Mouse (Mus musculus) testis, adult 2 months (tissue): ENCODE data around the gene Vrtn. TPM values are rescaled to one million over a fixed set of nuclear protein-coding genes. Genes with fewer than 3 reads are reported as not detected.

Experiments
- H3K27ac ChIP-seq: fragments of 200-500 bp; 2 replicates; pipeline ENCODE4 v1.5.1; 2012; ENCODE audit warnings: low read depth, low read length; ENCODE audit not compliant: control insufficient read depth, insufficient read depth
- H3K27me3 ChIP-seq: fragments of 200-500 bp; 2 replicates; pipeline ENCODE4 v1.6.1; 2012; ENCODE audit warnings: mild to moderate bottlenecking, low read length, moderate library complexity; ENCODE audit not compliant: control insufficient read depth, insufficient read depth
- H3K36me3 ChIP-seq: fragments of 200-500 bp; 2 replicates; pipeline ENCODE4 v1.6.1; 2012; ENCODE audit warnings: mild to moderate bottlenecking, low read length; ENCODE audit not compliant: control insufficient read depth, insufficient read depth
- H3K4me1 ChIP-seq: fragments of 200-500 bp; 2 replicates; pipeline ENCODE4 v1.6.1; 2012; ENCODE audit warnings: low read length; ENCODE audit not compliant: control insufficient read depth, insufficient read depth
- H3K4me3 ChIP-seq: fragments of 200-500 bp; 2 replicates; pipeline ENCODE4 v1.5.1; 2012; ENCODE audit warnings: low read depth, mild to moderate bottlenecking, low read length, moderate library complexity, mixed read lengths; ENCODE audit not compliant: control insufficient read depth
- CTCF ChIP-seq: fragments of 200-500 bp; IDR thresholded peaks from 2 replicates; pipeline ENCODE4 v1.5.1; 2012; ENCODE audit warnings: low read depth, mild to moderate bottlenecking, inconsistent platforms, low read length, moderate library complexity; ENCODE audit not compliant: control insufficient read depth, insufficient read depth, insufficient replicate concordance
- POLR2A ChIP-seq: fragments of 200-500 bp; IDR thresholded peaks from 2 replicates; pipeline ENCODE4 v1.6.1; 2012; ENCODE audit warnings: low read depth, mild to moderate bottlenecking, inconsistent platforms, low read length, moderate library complexity; ENCODE audit not compliant: control insufficient read depth
- polyA plus RNA-seq: library from polyadenylated mRNA; depleted of rRNA; stranded (reverse); fragments of >200 nt; gene quantifications from 2 replicates; pipeline ENCODE4 v1.2.3, GENCODE M21; 2012

The Vrtn gene
- polyA plus RNA-seq, 1 experiment = 0.07 TPM

- H3K27me3 ChIP-seq = no peaks in the 10 kb centered on the region
- H3K36me3 ChIP-seq = no peaks in the 10 kb centered on the region
- TF ChIP-seq POLR2A = peak; percentile 50
- TF ChIP-seq CTCF = peak; percentile 11; the same call in 1 of the 2 replicates
- peak within 1 kb of the TSS; percentile 82 for H3K4me3 ChIP-seq
- H3K27ac ChIP-seq = peak within 1 kb of the TSS; percentile 9
- peaks cover 16% of the 10 kb centered on the region for H3K4me1 ChIP-seq
Measured at GRCm38 (mm10) chr12:84616977-84617630, 23.7 kb upstream of the Vrtn start, which contains the start of gene Abcd4. Gene Abcd4 (minus strand): TSS chr12:84617413.

- H3K27ac ChIP-seq = peak overlapping the region; percentile 7; the same call in 1 of the 2 replicates
- H3K27me3 ChIP-seq = no peaks in the 10 kb centered on the region
- TF ChIP-seq POLR2A (no peak), CTCF (no peak)
- H3K4me1 ChIP-seq = peaks cover 13% of the 10 kb centered on the region
- H3K36me3 ChIP-seq = no peaks in the 10 kb centered on the region
- H3K4me3 ChIP-seq = peak overlapping the region; percentile 82
Measured at GRCm38 (mm10) chr12:84617663-84618062, 23.2 kb upstream of the Vrtn start.

GRCm38 (mm10) chr12:84620975-84621374 lies 19.8 kb upstream of the Vrtn start:
- Histone ChIP-seq H3K4me3 (no peak overlapping the region), H3K27me3 (no peaks in the 10 kb centered on the region), H3K4me1 (peaks cover 9% of the 10 kb centered on the region), H3K27ac (no peak overlapping the region), H3K36me3 (no peaks in the 10 kb centered on the region)
- TF ChIP-seq POLR2A (no peak), CTCF (no peak)

- Histone ChIP-seq H3K27me3 (no peaks in the 10 kb centered on the region), H3K4me3 (no peak overlapping the region), H3K36me3 (no peaks in the 10 kb centered on the region), H3K27ac (no peak overlapping the region), H3K4me1 (peaks cover 4% of the 10 kb centered on the region)
- no peak for TF ChIP-seq POLR2A
- no peak for TF ChIP-seq CTCF
Measured at GRCm38 (mm10) chr12:84624601-84625000, 16.2 kb upstream of the Vrtn start.

GRCm38 (mm10) chr12:84625116-84625515 lies 15.7 kb upstream of the Vrtn start:
- H3K4me1 ChIP-seq = peaks cover 4% of the 10 kb centered on the region
- TF ChIP-seq POLR2A (no peak), CTCF (no peak)
- no peaks in the 10 kb centered on the region for H3K36me3 ChIP-seq
- H3K4me3 ChIP-seq = no peak overlapping the region
- no peak overlapping the region for H3K27ac ChIP-seq
- H3K27me3 ChIP-seq = no peaks in the 10 kb centered on the region

GRCm38 (mm10) chr12:84631867-84632266 lies 9.0 kb upstream of the Vrtn start:
- no peaks in the 10 kb centered on the region for H3K36me3 ChIP-seq
- no peak overlapping the region for H3K27ac ChIP-seq
- H3K4me3 ChIP-seq = no peak overlapping the region
- no peak for TF ChIP-seq POLR2A
- TF ChIP-seq CTCF = no peak
- no peaks in the 10 kb centered on the region for H3K4me1 ChIP-seq
- no peaks in the 10 kb centered on the region for H3K27me3 ChIP-seq

- no peak for TF ChIP-seq POLR2A
- no peak for TF ChIP-seq CTCF
- Histone ChIP-seq H3K4me3 (no peak overlapping the region), H3K27me3 (peaks cover 6% of the 10 kb centered on the region), H3K4me1 (peaks cover 8% of the 10 kb centered on the region), H3K36me3 (no peaks in the 10 kb centered on the region), H3K27ac (no peak overlapping the region)
Measured at GRCm38 (mm10) chr12:84640253-84640652, 566 bp upstream of the Vrtn start.

GRCm38 (mm10) chr12:84650234-84650633 lies 9.4 kb downstream of the Vrtn start:
- Histone ChIP-seq H3K4me1 (no peaks in the 10 kb centered on the region; the same call in none of the 2 replicates), H3K27me3 (no peaks in the 10 kb centered on the region; the same call in 1 of the 2 replicates), H3K36me3 (no peaks in the 10 kb centered on the region), H3K4me3 (peak overlapping the region; percentile 13), H3K27ac (no peak overlapping the region)
- TF ChIP-seq CTCF = no peak
- TF ChIP-seq POLR2A = no peak
